Mouse (Mus musculus) testis, adult 2 months (tissue): ENCODE results near the gene Pcbp1. TPM values are rescaled to one million over a fixed set of nuclear protein-coding genes. Genes with fewer than 3 reads are reported as not detected.
A peak's percentile ranks its signal among the peaks of the same experiment; 100 is the strongest.

Experiments
- H3K27ac ChIP-seq: fragments of 200-500 bp; 2 replicates; pipeline ENCODE4 v1.5.1; 2012; ENCODE audit warnings: low read depth, low read length; ENCODE audit not compliant: control insufficient read depth, insufficient read depth
- H3K27me3 ChIP-seq: fragments of 200-500 bp; 2 replicates; pipeline ENCODE4 v1.6.1; 2012; ENCODE audit warnings: mild to moderate bottlenecking, low read length, moderate library complexity; ENCODE audit not compliant: control insufficient read depth, insufficient read depth
- H3K36me3 ChIP-seq: fragments of 200-500 bp; 2 replicates; pipeline ENCODE4 v1.6.1; 2012; ENCODE audit warnings: mild to moderate bottlenecking, low read length; ENCODE audit not compliant: control insufficient read depth, insufficient read depth
- H3K4me1 ChIP-seq: fragments of 200-500 bp; 2 replicates; pipeline ENCODE4 v1.6.1; 2012; ENCODE audit warnings: low read length; ENCODE audit not compliant: control insufficient read depth, insufficient read depth
- H3K4me3 ChIP-seq: fragments of 200-500 bp; 2 replicates; pipeline ENCODE4 v1.5.1; 2012; ENCODE audit warnings: low read depth, mild to moderate bottlenecking, low read length, moderate library complexity, mixed read lengths; ENCODE audit not compliant: control insufficient read depth
- CTCF ChIP-seq: fragments of 200-500 bp; IDR thresholded peaks from 2 replicates; pipeline ENCODE4 v1.5.1; 2012; ENCODE audit warnings: low read depth, mild to moderate bottlenecking, inconsistent platforms, low read length, moderate library complexity; ENCODE audit not compliant: control insufficient read depth, insufficient read depth, insufficient replicate concordance
- POLR2A ChIP-seq: fragments of 200-500 bp; IDR thresholded peaks from 2 replicates; pipeline ENCODE4 v1.6.1; 2012; ENCODE audit warnings: low read depth, mild to moderate bottlenecking, inconsistent platforms, low read length, moderate library complexity; ENCODE audit not compliant: control insufficient read depth
- polyA plus RNA-seq: library from polyadenylated mRNA; depleted of rRNA; stranded (reverse); fragments of >200 nt; gene quantifications from 2 replicates; pipeline ENCODE4 v1.2.3, GENCODE M21; 2012; rRNA removed

Gene Pcbp1
- polyA plus RNA-seq, 1 experiment = 91.6 TPM

DNA sequence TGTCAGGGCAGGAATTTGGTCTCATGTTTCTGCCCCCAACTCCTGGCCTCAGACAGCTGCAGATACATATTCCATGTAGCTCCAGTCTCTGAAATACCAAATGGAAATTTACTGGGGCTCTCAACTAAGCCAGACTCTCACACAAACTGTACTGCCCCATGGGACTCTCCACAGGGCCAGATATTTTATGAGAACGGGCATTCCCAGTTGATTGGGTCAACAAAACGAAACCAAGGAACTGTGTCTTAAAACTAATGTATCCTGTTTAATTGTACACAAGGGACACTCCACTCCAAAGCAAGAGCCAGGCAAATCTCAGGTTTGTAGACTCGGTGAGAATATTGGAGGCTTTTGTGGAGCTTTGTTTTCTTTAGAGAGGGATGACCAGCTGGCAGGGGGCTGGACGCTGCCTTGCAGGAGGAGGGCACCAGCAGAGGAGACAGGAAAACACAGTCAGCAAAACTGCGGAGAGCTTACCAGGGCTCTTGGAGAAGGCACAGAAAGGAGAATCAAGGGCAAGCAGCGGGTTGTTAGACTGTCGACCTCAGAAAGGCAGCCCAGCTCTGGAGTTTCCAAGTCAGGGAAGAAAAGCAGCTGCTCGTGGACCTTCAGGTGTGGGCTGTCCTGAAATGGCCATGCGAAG, 45.8 kb downstream of the Pcbp1 start:
- H3K27ac ChIP-seq = peak overlapping the region; percentile 61

GRCm38 (mm10) chr6:86479816-86480188, 46.3 kb downstream of the Pcbp1 start:
- H3K27me3 ChIP-seq = no peaks in the 10 kb centered on the region
- H3K36me3 ChIP-seq = no peaks in the 10 kb centered on the region
- H3K27ac ChIP-seq = peak overlapping the region; percentile 49; the same call in 1 of the 2 replicates
- H3K4me3 ChIP-seq = no peak overlapping the region
- TF ChIP-seq POLR2A (no peak), CTCF (no peak)
- H3K4me1 ChIP-seq = peaks cover 2% of the 10 kb centered on the region; the same call in 1 of the 2 replicates

More for the DNA sequence above, 45.8 kb downstream of the Pcbp1 start:
- no peak overlapping the region for H3K4me3 ChIP-seq
- TF ChIP-seq CTCF = no peak
- TF ChIP-seq POLR2A = no peak
- H3K27me3 ChIP-seq = no peaks in the 10 kb centered on the region
- peaks cover under 1% of the 10 kb centered on the region; the same call in 1 of the 2 replicates for H3K4me1 ChIP-seq
- H3K36me3 ChIP-seq = no peaks in the 10 kb centered on the region

DNA sequence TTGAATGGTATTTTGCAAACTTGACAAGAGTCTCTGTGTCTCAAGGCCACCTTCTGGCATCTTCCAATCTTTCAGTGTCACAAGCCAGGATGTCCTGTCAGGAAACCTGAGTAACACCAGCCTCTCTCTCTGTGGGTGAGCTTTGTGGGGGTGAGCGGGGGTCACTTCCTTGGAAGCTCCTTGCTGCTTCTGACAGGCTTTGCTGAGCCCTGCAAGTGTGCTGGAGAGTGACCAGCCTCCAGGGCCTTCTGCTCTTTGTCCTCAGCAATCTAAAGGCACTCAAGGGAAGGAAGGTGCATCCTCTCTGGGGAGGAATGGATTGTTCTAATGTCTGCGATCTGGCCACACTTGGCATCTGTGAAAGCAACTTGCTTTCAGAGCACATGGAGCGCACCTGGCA, 46.8 kb downstream of the Pcbp1 start:
- no peak overlapping the region for H3K4me3 ChIP-seq
- peaks cover 2% of the 10 kb centered on the region; the same call in 1 of the 2 replicates for H3K4me1 ChIP-seq
- TF ChIP-seq POLR2A = no peak
- TF ChIP-seq CTCF = no peak
- no peaks in the 10 kb centered on the region for H3K36me3 ChIP-seq
- H3K27me3 ChIP-seq = no peaks in the 10 kb centered on the region
- no peak overlapping the region for H3K27ac ChIP-seq

- H3K27me3 ChIP-seq = no peaks in the 10 kb centered on the region
- H3K4me3 ChIP-seq = no peak overlapping the region
- H3K27ac ChIP-seq = no peak overlapping the region
- H3K4me1 ChIP-seq = peaks cover 9% of the 10 kb centered on the region
- no peak for TF ChIP-seq CTCF
- TF ChIP-seq POLR2A = no peak
- H3K36me3 ChIP-seq = no peaks in the 10 kb centered on the region
Measured at GRCm38 (mm10) chr6:86476931-86477330, 49.2 kb downstream of the Pcbp1 start.

DNA sequence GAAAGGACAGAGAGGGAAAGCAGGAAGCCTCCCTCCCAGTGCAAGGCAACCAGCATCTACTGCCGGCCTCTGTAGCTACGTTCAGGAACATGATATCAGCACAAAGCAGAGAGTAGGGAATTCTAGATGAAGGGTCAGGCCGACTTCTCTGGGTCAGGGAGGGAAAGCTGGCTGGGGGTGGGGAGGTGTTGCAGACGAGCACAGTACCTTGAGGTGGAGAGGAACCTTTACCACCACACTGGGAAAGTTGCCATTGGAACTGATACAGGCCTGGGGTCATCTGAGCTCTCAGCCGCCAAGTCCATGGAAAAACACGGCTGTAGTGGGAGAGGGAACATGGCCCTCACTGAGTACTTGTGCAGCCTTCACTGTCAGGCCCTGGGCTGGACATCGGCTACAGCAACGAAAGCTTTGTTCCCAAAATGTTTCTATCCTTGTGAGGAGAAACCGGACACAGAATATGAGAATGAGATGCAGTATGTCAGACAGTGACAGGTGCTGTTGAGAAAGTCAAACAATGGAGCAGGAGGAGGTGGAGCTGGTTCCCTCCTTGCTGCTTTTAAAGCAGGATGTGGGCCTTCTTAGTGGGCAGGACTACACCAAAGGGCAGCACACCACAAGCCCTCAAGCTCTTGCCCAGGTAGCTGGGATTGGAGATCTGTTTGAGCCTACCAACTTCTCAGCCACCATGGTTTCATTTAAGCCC, 50.5 kb downstream of the Pcbp1 start:
- Histone ChIP-seq H3K27ac (peak overlapping the region; percentile 16; the same call in 1 of the 2 replicates), H3K4me3 (no peak overlapping the region), H3K36me3 (no peaks in the 10 kb centered on the region), H3K4me1 (peaks cover 18% of the 10 kb centered on the region), H3K27me3 (no peaks in the 10 kb centered on the region)
- TF ChIP-seq POLR2A (no peak), CTCF (no peak)

- Histone ChIP-seq H3K27me3 (no peaks in the 10 kb centered on the region), H3K36me3 (no peaks in the 10 kb centered on the region), H3K4me1 (peaks cover 18% of the 10 kb centered on the region), H3K4me3 (no peak overlapping the region), H3K27ac (no peak overlapping the region)
- TF ChIP-seq POLR2A (no peak), CTCF (no peak)
Measured at GRCm38 (mm10) chr6:86474646-86475181, 51.4 kb downstream of the Pcbp1 start.

Other genes with a start within 250 kb of the Pcbp1 start
- 13.4 and 16.4 TPM in 2 replicates for gene Fam136a, start 160.7 kb downstream of the Pcbp1 start, polyA plus RNA-seq
- gene Snrpg, start 155.0 kb downstream of the Pcbp1 start, polyA plus RNA-seq = 68.3 and 87.3 TPM in 2 replicates
- 4.8 and 5.0 TPM in 2 replicates for gene Pcyox1, start 129.2 kb downstream of the Pcbp1 start, polyA plus RNA-seq
- 9.0 and 9.7 TPM in 2 replicates for gene Tia1, start 122.1 kb downstream of the Pcbp1 start, polyA plus RNA-seq
- 2.8 and 3.1 TPM in 2 replicates for gene Gm44790, start 99.7 kb downstream of the Pcbp1 start, polyA plus RNA-seq
- 77.1 and 82.3 TPM in 2 replicates for gene C87436, start 87.9 kb downstream of the Pcbp1 start, polyA plus RNA-seq
- 0.75 and 0.77 TPM in 2 replicates for gene Asprv1, start 101.8 kb upstream of the Pcbp1 start, polyA plus RNA-seq
- gene Mxd1, start 142.8 kb upstream of the Pcbp1 start, polyA plus RNA-seq = 29.6 and 31.4 TPM in 2 replicates
- 18.4 and 24.2 TPM in 2 replicates for gene Snrnp27, start 158.2 kb upstream of the Pcbp1 start, polyA plus RNA-seq
- gene Gmcl1, start 207.1 kb upstream of the Pcbp1 start, polyA plus RNA-seq = 43.8 and 51.2 TPM in 2 replicates